Mouse (Mus musculus) megakaryocyte progenitor cell, adult 5-6 weeks (primary cell): ENCODE results near the gene Fancg. TPM values are rescaled to one million over a fixed set of nuclear protein-coding genes. Genes with fewer than 3 reads are reported as not detected.
A peak's percentile ranks its signal among the peaks of the same experiment; 100 is the strongest.

Experiments
- ATAC-seq: replicated peaks from 2 replicates; pipeline ENCODE4 v1.8.0; 2016; ENCODE audit warnings: mild to moderate bottlenecking, moderate TSS enrichment, inconsistent platforms; ENCODE audit not compliant: poor library complexity
- total RNA-seq, 2 experiments: library from RNA; stranded (forward) in 1 of 2; stranded (reverse) in 1 of 2; fragments of 157-497, 149-512 nt in 1 of 2; fragments of 200-1000 nt in 1 of 2; gene quantifications; 2 replicates each; pipeline versions ENCODE4 v1.2.3 to v1.2.4; 2015 to 2017

The Fancg gene
- total RNA-seq (2015) (18.3 and 19.3 TPM in 2 replicates), total RNA-seq (2017) (12.3 and 17.8 TPM in 2 replicates)

DNA sequence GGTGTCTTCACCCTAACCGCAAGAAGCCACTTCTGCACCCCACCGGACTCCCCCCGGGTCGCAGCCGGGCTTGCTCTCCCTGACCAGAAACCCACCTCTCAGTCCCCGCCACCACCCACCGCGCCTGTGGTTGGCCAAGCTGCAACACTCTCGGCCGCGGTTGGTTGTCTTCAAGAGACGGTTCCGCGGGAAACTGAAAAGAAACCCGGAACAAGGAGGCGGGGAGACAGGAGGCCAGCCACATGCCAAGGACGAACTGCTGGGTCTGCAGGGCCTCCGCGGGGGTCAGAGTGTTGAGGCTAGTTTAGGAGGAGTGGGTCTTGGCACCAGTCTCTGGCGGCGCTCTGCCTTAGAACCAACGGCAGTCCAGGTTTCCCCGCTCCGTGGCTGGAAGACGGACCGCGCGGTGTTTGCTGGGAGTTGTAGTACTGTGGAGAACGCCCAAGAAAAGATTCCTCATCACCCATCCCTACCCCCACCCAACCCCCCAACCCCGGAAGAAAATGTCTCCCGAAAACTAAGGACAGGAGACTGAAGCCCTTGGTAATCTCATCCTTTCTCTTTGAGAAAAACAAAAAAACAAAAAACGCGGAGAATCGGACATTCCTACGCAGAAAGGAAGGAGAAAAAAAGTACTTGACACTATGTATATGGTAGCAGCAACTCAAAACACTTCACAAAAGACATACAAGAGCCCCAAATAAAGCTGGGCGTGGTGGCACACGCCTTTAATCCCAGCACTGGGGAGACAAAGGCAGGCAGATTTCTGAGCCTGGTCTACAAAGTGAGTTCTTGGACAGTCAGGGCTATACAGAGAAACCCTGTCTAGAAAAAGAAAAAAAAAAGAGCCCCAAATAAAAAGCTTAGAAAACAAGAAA, at the start of gene Fancg:
Gene Fancg (minus strand): TSS at position 346 of the 878 bp plus-strand sequence.
- ATAC-seq: peak; percentile 83

DNA sequence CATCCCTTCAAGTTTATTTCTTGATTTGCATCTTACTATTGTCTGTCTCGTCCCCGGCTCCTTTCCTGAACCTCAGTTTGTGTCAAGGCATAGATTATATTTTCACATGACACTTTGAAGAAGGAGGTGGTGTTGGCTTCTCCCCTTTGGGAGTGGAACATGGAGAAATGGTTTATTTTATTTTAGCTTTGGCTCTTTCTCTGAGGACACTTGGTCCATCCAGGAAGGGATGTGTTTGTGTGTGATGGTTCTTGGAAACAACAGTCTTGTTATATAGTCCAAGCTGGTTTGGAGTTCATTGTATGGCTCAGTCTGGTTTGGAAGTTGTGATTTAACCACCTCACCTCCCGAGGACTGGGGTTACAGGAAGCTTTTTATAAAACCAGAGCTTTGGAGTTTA, 49.4 kb upstream of the Fancg start:
- no peak for ATAC-seq

DNA sequence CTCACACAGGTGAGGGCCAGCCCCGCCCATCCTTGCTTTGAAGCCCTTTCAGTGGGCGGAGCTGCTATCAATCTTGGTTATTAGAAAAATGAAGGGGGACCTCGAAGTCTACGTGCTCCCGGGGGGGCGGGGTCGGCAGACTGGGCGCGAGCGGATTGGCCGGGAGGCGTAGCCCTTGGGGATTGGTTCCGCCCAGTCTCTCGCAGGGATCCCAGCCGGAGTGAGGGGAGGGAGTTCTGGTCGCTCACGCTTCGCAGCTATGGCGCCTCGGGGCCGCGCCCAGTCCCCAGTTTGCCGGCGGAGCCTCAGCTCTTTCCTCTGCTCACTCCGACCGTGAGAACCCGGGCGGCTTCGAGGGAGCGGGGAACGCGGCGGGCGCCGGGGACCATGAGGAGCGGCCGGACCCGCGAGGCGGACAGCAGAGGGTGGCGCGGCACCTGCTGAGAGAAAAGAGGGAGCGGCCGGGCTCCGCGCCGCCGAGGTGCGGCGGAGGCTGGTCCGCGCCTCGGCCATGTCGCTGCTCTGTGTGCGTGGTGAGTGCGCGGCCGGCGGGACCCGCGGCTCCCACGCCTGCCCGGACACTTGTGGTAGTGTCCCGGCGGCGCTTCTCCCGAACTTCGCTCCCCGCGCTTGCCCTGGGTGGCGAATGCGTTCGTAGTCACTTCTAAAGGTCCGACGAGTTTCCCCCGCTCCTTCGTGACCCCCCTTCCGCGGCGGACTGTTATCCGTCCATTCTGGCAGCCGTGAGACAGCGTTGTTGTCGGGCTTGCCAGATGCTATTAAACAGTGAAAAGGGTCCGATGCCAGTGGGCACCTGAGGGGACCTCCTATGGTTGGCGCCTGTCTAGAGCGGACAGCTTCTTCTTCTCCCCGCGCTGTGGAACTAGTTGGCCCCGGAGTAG, 48.7 kb upstream of the Fancg start, which contains the start of gene Unc13b:
Gene Unc13b (plus strand): TSS at position 201 of the 902 bp plus-strand sequence.
- ATAC-seq: peak; percentile 99

DNA sequence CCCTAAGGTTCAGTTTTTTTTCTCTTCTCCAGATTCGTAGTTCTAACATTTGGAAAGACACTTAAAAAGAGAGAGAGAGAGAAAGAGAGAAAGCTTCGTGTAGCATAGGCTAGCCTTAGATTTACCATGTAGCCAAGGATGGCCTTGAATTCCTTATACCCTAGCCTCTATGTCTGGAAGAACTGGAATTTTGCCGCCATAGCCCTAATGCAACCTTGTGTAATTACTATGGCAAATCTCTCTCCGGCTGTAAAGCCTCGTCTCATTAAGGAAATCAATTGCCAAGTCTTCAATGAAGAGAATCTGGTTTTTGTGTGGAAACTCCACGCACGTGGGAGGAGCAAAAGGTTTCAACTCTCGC, 48.1 kb upstream of the Fancg start:
- no peak for ATAC-seq

DNA sequence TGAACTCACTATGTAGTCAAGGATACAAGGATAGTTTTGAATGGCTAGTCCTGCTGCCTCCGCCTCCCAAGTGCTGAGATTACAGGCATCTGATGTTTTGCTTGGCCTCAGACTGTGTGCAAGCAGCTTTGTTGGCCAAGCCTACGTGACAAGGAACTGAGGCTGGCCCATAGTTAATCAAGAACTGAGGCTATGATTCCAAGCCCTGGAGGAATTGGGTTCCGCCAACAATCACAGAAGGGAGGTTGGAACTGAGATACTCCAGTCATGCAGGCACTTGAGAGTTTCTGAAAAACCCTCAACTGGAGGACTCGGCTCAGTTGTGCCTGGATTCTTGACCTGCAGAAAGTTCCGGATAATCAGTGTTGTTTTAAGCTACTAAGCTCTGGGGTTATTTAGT, 47.3 kb upstream of the Fancg start:
- no peak for ATAC-seq

DNA sequence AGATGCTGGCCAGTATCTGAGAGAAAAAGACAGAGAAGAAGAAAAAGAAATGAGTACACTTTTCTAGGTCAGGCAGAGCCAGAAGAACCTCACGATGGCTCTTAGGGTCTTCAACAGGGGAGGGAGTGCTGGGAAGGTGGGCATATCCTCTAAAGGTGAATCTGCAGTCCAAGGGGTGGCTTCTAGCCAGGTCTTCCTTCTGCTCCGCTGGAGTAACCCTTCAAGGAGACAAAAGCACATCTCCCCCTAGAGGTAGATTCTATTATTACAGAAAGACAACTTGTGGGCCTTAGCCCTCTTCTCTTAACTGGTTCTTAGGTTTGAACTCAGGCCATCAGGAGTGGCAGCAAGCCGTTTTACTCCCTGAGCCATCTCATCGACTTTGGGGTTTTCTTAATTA, 42.3 kb upstream of the Fancg start:
- peak; percentile 93 for ATAC-seq

DNA sequence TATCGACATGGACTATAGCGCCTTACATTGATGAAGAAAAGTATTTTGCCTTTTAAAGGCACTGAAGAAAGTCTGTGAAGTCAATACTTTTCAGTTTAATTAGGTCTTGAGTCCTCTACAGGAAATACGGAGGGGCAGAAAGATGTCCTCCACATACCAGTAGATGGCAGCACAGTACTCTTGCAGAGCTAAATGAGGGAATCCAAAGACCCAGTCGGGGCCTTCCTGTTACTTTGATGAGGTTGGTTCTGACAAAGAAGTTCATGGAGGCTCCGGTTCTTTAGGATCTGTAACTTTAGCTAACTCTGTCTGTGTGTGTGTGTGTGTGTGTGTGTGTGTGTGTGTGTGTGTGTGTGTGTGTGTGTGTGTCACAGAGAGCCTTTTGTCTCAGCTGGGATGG, 36.9 kb upstream of the Fancg start:
- peak; percentile 50 for ATAC-seq

DNA sequence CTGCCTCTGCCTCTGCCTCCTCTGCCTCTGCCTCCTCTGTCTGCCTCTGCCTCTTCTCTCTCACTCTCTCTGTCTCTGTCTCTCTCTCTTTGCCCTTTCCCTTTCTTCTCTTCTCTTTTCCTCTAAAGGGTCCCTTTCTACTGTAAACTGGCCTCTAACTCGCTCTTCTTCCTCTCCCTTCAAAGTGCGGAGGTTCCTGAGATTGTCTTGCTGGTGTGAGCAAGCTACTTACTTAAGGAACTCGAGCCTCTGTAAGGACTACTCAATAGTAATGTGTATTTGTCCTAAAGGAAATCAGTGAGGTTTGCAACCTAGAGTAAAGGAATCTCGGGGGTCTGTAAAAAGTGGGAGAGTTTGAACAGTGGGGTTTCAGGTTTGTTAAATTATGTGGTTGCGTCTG, 36.3 kb upstream of the Fancg start:
- no peak for ATAC-seq

DNA sequence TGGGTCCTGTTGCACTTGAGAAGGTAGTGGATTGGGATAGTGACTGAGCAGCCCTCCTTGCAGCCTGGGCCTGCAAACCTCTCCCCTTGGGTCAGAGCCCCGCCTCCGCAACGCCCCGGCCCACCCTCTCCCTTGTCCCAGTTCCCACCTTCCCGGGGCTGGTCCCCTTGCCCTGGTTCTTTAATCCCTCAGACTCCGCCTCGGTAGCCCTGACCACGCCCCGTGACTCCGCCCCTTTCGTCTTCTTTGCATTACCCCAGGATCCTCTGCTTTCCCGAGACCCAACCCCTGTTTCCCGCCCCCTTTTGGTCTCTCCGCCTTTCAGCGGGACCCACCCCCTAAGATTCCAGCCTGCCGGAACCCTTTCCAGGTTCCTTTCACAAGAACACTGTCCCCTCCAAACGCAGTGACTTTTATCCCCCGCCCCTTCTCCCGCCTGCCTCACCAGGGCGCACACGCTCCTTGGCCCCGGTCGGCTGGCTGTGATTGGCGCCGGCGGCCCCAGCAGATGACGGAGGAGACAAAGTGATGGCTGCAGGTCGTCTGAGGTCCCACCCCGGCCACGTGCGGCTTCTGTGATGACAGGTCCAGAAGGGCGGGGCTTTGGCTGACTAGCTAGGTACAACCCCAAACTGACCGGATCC, 35.5 kb upstream of the Fancg start, which contains the start of gene Fam214b:
Gene Fam214b (minus strand): TSS at position 562 of the 644 bp plus-strand sequence.
- ATAC-seq: peak; percentile 75

DNA sequence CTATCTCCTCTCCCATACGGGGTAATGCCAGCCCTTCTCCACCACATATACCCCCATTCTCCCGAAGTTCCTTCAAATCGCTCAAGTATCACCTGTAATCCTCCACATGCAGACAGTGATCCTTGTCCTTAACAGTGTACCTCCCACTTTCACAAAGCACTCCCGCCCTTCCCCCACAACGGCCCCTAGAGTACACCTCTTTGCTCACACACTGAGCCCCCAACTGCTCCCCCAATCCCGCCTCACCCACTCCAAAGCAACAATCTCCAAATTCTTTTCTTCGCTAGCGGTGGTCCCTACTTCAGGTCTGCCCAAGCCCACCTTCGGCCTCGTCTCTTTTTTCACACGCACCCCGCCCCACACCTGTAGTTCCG, 35.0 kb upstream of the Fancg start:
- no peak for ATAC-seq

DNA sequence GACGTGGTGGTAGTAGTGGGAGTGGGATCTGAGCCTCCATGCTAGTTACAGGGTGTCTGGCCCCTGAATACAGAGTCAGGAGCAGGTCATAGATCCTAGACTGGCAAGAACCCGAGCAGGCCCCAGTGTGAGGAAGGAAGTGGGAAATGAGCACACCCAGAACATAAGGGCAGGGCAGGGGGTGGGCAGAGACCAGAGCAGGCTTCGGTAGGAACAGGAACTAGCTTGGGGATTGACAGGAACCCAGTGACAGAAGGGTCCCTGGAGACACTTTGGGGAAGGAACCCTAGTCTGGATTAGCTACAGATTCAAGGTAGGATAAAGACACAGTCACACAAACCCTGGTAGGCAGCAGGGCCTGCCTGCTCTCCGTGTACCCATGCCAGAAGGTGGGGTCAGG, 34.4 kb upstream of the Fancg start:
- peak; percentile 30 for ATAC-seq

DNA sequence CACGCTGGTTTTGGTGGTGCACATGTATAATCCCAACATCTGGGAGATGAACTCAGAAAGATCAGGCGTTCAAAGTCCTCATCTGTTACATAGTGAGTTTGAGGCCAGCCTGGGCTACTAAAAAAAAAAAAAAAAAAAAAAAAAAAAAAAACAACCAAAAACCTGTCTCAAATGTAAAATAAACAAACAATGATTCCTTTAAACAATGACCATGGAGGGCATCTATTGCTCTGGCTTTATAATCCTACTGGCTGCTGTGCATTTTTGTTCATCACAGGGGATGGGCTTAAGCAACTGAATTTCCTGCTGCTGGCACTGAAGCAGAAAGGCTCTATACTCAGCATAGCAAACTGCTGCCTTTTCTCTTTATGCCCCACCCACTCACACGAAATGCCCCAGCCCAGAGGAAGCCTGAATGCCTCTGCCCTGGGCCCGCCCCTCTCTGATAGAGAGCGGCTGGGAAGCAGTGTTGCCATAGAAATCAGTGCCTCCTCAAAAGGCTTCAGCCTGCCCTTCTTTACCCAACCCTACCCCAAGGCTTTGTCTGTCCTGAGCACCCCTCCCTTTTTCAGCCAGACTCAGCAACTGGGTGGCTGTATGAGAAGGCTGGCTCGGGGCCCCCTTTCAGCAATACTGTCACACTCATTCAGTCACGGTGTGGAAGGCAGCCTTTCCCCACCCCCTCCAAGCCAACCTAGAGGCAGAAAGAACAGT, 33.5 kb upstream of the Fancg start:
- ATAC-seq: peak; percentile 32

DNA sequence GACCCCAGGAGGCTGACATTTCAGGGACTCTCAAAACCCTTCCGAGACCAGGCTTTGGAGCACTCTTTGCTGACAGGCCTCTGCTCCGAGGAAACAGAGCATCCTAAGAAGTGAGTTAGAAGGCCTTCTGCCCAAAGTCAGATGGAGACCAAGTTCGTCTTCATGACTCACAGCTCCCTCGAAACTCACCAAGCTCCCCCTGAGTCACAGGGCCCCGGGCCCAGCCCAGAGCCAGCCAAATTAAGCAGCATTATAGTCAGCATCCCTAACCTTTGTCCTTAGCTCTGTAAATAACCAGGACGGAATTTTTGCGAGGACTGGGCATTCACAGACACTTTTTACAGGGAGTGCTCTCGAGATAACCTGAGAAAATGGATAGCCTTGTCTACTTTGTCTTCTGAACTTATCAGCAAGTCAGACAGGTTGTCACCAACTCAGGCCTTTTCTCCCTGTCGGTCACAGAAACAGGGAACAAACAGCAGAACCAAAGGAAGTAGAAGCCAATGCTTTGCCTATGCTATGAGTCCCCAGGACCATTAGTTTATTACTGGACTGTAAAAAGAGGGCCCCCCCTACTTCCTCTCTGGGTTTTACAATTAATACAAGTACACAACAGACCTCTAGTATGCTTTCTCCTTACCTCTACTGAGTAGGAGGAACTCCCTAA, 30.7 kb upstream of the Fancg start:
- ATAC-seq: no peak

DNA sequence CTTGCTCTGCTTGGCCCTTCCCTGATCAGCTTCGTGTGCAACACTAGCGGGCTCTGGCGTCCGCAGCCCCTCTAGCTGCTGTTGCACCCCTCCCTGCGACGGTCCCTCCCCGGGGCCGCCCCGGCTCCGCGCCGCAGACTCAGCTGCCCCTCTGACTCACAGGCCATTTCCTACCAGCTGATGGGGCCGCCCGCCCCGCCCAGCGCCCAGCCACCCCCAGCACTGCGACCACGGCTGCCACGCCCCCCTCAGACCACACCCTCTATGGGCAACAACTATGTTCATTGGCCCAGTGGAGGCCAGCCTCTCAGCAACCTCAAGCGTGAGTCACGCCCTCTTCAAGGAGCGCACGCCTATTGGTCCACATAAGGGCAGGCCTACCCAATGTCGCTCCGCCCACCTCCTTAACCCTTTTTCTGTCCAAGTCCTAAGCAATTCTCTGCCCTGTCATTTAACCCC, 29.8 kb upstream of the Fancg start:
- peak; percentile 85 for ATAC-seq

DNA sequence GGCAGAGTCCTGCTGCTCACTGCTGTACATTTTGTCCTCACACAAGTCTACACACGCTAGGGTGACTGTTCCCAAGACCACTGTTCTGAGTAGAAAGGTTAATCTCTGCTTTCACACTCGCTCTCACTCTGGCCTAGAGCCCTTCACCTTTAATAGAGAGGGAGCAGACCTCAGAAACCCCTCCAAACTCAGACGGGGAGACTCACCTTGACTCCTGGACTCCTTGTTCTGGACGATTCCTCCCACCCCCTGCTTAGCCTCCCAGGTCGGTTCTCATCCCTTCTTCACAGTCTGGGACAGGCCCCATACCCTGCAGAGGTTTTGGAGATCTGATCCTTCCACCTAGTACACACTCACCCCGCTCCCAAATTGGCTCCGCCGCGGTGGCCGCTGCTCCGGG, 29.3 kb upstream of the Fancg start:
- ATAC-seq: no peak

DNA sequence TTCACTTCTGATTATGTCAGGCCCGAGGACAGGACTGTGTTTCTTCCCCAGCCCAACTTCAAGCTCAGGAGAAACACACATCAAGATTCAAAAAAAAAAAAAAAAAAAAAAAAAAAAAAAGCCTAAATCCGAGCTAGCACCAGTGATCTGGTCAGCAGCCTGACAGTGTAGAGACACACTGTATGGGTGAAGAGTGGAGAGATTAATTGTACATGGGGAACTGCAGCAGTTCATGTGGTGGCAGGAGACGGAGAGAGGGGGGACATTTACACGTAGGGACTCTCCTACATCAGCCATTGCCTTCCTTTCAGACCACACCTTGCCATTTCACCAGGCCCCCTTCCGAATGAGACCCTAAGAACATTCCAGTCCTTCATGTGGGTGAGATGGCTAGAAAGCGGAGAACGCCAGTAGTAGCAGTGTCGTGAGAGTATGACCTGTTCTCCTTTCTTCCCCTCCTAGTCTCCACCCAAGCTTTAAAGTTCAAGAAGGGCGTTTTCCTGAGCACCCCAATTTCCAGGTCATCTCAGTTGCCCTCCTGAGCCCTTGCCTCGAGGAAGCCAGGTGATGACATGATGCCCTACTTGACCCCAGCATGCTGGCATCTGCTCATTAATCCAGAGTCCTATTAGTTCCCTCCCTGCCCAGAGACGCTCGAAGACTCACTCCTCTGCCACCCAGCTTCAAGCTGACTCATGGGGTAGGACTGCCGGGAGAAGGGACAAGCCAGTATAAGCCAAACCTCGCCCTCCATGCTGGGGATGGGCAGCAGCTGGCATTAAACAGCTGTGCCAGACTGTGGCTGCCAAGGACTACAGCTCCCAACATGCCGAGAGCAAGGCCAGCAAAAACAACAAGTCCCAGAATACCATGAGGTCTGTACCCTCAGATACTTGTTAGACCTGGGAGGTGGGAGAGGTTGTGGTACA, 28.5 kb upstream of the Fancg start:
- ATAC-seq: no peak

DNA sequence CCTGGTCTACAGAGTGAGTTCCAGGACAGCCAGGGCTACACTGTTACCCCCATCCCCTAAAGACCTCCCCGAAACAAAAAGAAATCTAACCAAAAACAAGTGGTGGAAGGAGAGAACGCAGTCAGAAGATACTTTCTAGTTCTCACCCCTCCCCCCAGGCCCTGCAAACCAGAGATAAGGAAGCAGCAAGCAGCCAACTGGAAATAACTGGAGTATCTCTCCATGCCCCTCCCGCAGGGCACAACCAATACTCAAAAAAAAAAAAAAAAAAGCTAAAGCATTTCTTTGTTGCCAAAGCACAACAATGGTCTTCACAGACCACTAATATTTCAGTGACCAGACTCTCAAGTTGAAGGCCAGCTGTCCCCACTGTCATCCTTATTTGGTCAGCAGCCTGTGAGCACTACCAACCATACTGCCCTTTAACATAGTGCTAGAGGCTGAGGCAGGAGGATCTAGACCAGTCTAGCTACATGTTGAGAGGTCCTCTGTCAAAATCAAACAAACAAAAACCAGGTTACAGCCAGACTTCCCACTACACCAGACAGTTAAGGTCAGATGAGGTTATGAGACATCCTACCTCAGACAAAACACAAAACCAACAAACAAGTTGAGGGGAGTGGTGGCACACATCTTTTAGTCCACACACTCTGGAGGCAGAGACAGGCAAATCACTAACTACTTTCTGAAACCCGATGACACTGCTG, 27.7 kb upstream of the Fancg start:
- ATAC-seq: peak; percentile 72

DNA sequence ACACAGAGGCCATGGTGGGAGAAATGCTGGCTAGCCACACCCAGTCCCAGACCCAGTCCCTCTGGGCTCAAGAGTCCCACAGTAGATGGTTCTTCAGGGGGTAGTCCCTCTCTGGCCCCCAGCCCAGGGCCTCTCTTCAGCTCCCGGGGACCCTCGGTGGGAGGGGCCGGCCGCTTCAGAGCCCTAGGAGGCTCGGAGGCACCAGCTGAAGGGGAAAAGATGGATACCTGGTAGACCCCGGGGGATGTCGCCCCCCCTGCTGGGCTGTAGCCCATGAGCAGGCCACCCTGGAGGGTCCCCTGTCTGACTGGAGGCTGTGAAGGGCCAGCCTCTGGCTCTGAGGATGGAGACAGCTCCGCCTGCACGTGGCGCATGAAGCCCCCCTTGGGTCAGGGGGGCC, 26.1 kb upstream of the Fancg start:
- ATAC-seq: no peak
